Mouse (Mus musculus): ENCODE measurements around the gene Fgd1. TPM values are rescaled to one million over a fixed set of nuclear protein-coding genes. Genes with fewer than 3 reads are reported as not detected.
A peak's percentile ranks its signal among the peaks of the same experiment; 100 is the strongest.

Fgd1 gene
- polyA plus RNA-seq, 1 experiment from 2014 or later = 2.3 TPM

DNA sequence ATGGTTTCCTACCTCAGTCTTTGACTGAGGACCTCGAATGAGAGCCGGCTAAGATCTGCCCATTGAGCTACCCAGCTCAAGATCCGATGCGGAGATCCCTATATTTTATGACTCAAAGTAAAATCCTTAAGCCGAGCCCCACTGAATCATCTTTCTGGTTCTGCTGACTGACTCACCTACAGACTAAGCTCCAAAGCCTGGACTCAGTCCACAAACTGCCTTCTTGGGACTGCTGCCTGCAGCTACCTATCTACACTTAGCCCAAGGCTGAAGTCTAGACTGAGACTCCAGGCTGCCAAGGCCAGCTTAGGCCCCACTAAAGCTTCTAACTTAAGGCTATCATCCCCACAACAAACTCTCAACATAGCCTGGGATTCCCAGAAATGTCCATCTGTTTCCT is 30.1 kb downstream of the Fgd1 start:
- ATAC-seq = no peak
- 91% methylated on average over 5 of the region's 5 CpGs for WGBS
- Histone ChIP-seq H3K36me3 (ENCODE audit: control insufficient read depth, insufficient read depth) (0 out of 2 replicates have a peak, but pooled peaks cover 4% of the 10 kb centered on the region), H3K9ac (ENCODE audit: low read depth, low read length) (no peak overlapping the region), H3K27me3 (replicated peaks; ENCODE audit: control insufficient read depth, insufficient read depth, low read length) (no peaks in the 10 kb centered on the region), H3K4me3 (ENCODE audit: low read depth, low read length) (no peak overlapping the region), H3K4me1 (replicated peaks; ENCODE audit: control insufficient read depth, insufficient read depth, low read length) (no peaks in the 10 kb centered on the region), H3K27ac (ENCODE audit: low read depth, low read length) (no peak overlapping the region), H3K4me2 (replicated peaks; ENCODE audit: low read depth) (no peak overlapping the region), H3K9me3 (ENCODE audit: control insufficient read depth) (no peaks in the 10 kb centered on the region)
- no peak for TF ChIP-seq CTCF (IDR thresholded peaks at IDR 0.05; ENCODE audit: low read depth)

GRCm38 (mm10) chrX:151076941-151077485 is 31.1 kb downstream of the Fgd1 start:
- WGBS = 89% methylated on average over 4 of the region's 4 CpGs
- Histone ChIP-seq H3K4me1 (replicated peaks; ENCODE audit: control insufficient read depth, insufficient read depth, low read length) (no peaks in the 10 kb centered on the region), H3K4me3 (ENCODE audit: low read depth, low read length) (no peak overlapping the region), H3K27me3 (replicated peaks; ENCODE audit: control insufficient read depth, insufficient read depth, low read length) (no peaks in the 10 kb centered on the region), H3K27ac (ENCODE audit: low read depth, low read length) (no peak overlapping the region), H3K36me3 (ENCODE audit: control insufficient read depth, insufficient read depth) (no peaks in the 10 kb centered on the region), H3K9ac (ENCODE audit: low read depth, low read length) (no peak overlapping the region), H3K9me3 (ENCODE audit: control insufficient read depth) (no peaks in the 10 kb centered on the region), H3K4me2 (replicated peaks; ENCODE audit: low read depth) (no peak overlapping the region)
- TF ChIP-seq CTCF (IDR thresholded peaks at IDR 0.05; ENCODE audit: low read depth) = no peak
- ATAC-seq = no peak

DNA sequence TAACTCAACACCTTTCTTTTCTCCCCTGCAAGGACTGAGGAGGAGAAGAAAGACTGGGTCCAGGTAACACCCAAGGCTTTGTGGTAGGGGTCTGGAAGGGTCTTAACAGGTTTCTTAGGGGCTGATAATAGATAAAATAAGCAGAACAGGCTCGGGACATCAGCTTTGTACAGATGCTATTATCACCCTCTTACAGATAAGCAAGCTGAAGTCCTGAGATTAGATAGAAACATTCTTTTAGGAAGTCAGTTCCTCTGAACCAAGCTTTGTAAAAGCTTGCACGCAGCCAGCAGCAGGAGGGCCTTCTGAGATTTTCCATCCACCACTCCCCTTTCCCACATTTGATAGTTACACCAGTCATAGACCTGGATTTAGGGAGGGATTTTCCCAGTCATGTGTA is 39.6 kb downstream of the Fgd1 start:
- Histone ChIP-seq H3K4me2 (replicated peaks; ENCODE audit: low read depth) (no peak overlapping the region), H3K9ac (ENCODE audit: low read depth, low read length) (no peak overlapping the region), H3K27ac (ENCODE audit: low read depth, low read length) (no peak overlapping the region), H3K4me3 (ENCODE audit: low read depth, low read length) (no peak overlapping the region), H3K4me1 (replicated peaks; ENCODE audit: control insufficient read depth, insufficient read depth, low read length) (no peaks in the 10 kb centered on the region), H3K27me3 (replicated peaks; ENCODE audit: control insufficient read depth, insufficient read depth, low read length) (no peaks in the 10 kb centered on the region), H3K36me3 (ENCODE audit: control insufficient read depth, insufficient read depth) (0 out of 2 replicates have a peak, but pooled peaks cover 3% of the 10 kb centered on the region), H3K9me3 (ENCODE audit: control insufficient read depth) (no peaks in the 10 kb centered on the region)
- no peak for ATAC-seq
- WGBS = 53% methylated on average over 2 of the region's 2 CpGs
- TF ChIP-seq CTCF (IDR thresholded peaks at IDR 0.05; ENCODE audit: low read depth) = no peak

- 68% methylated on average over 1 of the region's 1 CpGs for WGBS
- Histone ChIP-seq H3K27ac (ENCODE audit: low read depth, low read length) (no peak overlapping the region), H3K36me3 (ENCODE audit: control insufficient read depth, insufficient read depth) (0 out of 2 replicates have a peak, but pooled peaks cover 3% of the 10 kb centered on the region), H3K4me1 (replicated peaks; ENCODE audit: control insufficient read depth, insufficient read depth, low read length) (no peaks in the 10 kb centered on the region), H3K4me2 (replicated peaks; ENCODE audit: low read depth) (no peak overlapping the region), H3K27me3 (replicated peaks; ENCODE audit: control insufficient read depth, insufficient read depth, low read length) (no peaks in the 10 kb centered on the region), H3K9ac (ENCODE audit: low read depth, low read length) (no peak overlapping the region), H3K9me3 (ENCODE audit: control insufficient read depth) (no peaks in the 10 kb centered on the region), H3K4me3 (ENCODE audit: low read depth, low read length) (no peak overlapping the region)
- TF ChIP-seq CTCF (IDR thresholded peaks at IDR 0.05; ENCODE audit: low read depth) = no peak
- ATAC-seq = no peak
Observed at GRCm38 (mm10) chrX:151087418-151087817, 41.5 kb downstream of the Fgd1 start.

- no peaks in the 10 kb centered on the region for H3K4me1 ChIP-seq (replicated peaks; ENCODE audit: control insufficient read depth, insufficient read depth, low read length)
- H3K27ac ChIP-seq (ENCODE audit: low read depth, low read length) = no peak within 1 kb of the TSS
- peak within 1 kb of the TSS; percentile 63 for H3K4me2 ChIP-seq (replicated peaks; ENCODE audit: low read depth)
- no peaks in the 10 kb centered on the region for H3K27me3 ChIP-seq (replicated peaks; ENCODE audit: control insufficient read depth, insufficient read depth, low read length)
- WGBS = 25% methylated on average over 35 of the region's 35 CpGs
- peak; percentile 89 for ATAC-seq
- peak within 1 kb of the TSS; percentile 45 for H3K9ac ChIP-seq (ENCODE audit: low read depth, low read length)
- TF ChIP-seq CTCF (IDR thresholded peaks at IDR 0.05; ENCODE audit: low read depth) = peak; percentile 55
- H3K4me3 ChIP-seq (ENCODE audit: low read depth, low read length) = peak within 1 kb of the TSS; percentile 52
- H3K9me3 ChIP-seq (ENCODE audit: control insufficient read depth) = no peaks in the 10 kb centered on the region
- no peaks in the 10 kb centered on the region for H3K36me3 ChIP-seq (ENCODE audit: control insufficient read depth, insufficient read depth)
Observed at GRCm38 (mm10) chrX:151096171-151097058, 50.5 kb downstream of the Fgd1 start, which contains the start of gene Tsr2. TSS of gene Tsr2 (minus strand) at chrX:151096543.

GRCm38 (mm10) chrX:151107301-151108067 is 61.5 kb downstream of the Fgd1 start:
- Histone ChIP-seq H3K4me2 (replicated peaks; ENCODE audit: low read depth) (no peak overlapping the region), H3K27me3 (replicated peaks; ENCODE audit: control insufficient read depth, insufficient read depth, low read length) (no peaks in the 10 kb centered on the region), H3K9ac (ENCODE audit: low read depth, low read length) (no peak overlapping the region), H3K9me3 (ENCODE audit: control insufficient read depth) (no peaks in the 10 kb centered on the region), H3K27ac (ENCODE audit: low read depth, low read length) (no peak overlapping the region), H3K4me1 (replicated peaks; ENCODE audit: control insufficient read depth, insufficient read depth, low read length) (no peaks in the 10 kb centered on the region), H3K4me3 (ENCODE audit: low read depth, low read length) (no peak overlapping the region), H3K36me3 (ENCODE audit: control insufficient read depth, insufficient read depth) (no peaks in the 10 kb centered on the region)
- 61% methylated on average over 7 of the region's 7 CpGs for WGBS
- TF ChIP-seq CTCF (IDR thresholded peaks at IDR 0.05; ENCODE audit: low read depth) = no peak
- no peak for ATAC-seq

Measured in intestine, postnatal 0 days (tissue).